Mouse (Mus musculus): Measurements from ENCODE around the gene Arf6.

- TF ChIP-seq ZNF384 (IDR thresholded peaks at IDR 0.05; ENCODE audit: low read depth, low read length) (no peak), CHD2 (IDR thresholded peaks at IDR 0.05; ENCODE audit: low read depth, low read length) (no peak)
Observed at GRCm38 (mm10) chr12:69367557-69367956, 4.4 kb upstream of the Arf6 start.
